Mouse (Mus musculus): ENCODE measurements around the gene Atp8b3.

Gene Atp8b3

DNA sequence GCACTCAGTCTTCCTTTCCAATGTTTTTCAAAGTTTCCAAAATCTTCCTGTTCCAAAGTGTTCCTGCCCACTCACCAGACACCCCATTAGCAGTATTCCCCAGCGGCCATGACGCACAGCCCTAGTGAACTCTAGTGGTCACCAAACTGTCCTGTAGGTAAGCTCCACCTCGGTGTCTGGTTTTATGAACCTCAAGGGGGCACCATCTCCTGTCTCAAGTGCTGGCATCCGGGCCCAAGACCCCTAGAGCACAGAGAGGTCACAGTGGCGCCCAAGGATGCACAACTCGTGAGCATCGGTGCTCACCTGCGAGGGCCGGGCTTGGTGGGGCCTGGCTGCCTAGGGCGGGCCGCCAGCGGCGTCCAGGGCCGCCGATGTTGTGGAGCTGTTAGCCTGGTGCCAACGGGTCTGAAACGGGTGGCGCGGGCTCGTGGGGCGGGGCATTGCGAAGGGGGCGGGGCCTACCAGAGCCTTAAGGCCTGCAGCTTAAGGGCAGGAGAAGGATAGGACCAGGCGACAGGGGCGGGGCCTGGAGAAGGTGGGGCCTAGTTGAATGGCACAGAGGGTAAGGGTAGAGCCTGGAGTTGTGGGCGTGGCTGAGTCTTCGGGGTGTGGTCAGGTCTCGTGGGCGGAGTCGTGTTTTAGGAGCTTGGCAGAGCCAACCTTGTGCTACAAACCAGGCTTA lies at the start of gene Atp8b3:
Gene Atp8b3, minus strand, starts transcription at position 415 of the 685 bp plus-strand sequence.
- CTCF ChIA-PET: interaction anchor here (0.6 kb wide), 2 partner anchors 25 to 992 kb away, joined by 3 to 6 read pairs; no protein-coding TSS in a partner anchor

DNA sequence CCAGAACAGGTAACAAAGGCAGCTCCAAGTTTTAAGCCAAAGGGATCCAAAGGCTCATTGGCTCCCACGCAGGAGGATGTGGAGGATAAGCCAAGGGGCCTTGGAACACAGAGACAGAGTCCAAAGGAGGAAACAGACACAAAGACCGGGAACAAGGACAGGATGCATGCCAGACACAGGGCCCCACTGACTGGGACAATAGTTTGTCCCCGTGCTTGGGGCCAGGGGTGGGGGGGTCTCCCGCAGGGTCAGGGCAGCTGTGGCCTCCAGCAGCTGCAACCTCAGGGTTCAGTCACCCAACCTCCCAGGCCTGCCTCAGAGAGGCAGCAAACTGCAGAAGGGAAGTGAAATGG lies 48.4 kb upstream of the Atp8b3 start:
- CTCF ChIA-PET: no interaction called here

DNA sequence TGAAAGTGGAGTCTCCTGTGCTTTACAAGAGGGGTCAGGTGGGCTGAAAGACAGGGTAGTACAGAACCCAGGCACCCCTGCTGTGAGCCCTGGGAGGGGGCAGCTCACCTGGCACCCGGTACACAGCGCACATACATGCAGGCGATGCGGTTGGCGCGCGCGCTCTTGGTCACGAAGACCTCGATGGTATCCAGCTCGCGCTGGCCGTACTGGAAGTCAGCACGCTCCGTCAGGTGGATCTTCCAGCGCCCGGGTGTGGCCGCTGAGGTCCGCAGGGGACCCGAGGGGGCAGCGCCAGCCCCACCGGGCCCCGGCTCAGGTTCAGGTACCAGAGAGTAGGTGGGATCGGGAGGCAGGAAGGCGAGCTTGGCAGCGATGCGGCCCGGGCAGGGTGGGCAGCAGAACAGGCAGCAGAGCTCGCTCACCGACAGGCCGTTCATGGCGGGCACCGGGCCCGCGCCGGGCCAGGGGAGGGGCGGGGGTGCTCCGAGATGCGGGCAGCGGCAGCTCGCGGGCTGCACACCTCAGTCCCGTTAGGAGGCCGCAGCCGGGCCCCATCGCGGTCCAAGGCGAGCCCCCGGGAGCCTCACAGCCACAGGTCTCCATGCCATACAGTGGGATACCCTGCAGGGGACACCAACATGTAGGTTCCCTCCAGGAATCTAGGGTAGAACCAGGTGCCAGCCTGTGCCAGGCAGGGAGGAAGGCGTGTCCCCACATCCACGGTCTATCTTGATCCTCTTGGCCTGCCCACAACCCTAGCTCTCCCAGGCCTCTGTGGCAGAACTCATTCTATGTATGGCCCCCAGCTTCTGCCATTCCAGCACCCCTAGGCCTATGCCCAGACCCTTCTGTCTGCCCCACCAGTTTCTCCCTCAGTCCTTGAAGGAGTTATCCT lies 47.7 kb upstream of the Atp8b3 start:
- CTCF ChIA-PET: interaction anchor here (0.6 kb wide), 1 partner anchor 56 kb away, joined by 3 read pairs; no protein-coding TSS in a partner anchor

DNA sequence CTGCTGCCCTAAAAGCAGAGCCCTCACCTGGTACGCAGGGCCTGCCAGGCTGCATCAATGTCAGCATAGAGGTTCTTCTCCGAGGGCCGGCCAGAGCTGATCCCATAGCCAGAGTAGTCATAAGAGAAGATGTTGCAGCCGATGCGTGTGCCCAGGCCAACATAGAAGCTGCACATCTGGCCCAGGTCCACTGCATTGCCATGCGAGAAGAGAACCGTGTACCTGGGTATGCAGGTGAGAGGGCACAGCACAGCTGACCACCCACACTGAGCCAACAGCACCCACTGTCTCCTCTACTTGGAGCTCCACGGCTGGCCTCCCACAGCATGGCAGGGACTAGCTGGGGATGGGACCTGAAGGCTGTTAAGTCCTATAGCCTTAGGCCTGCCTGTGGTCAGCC lies 46.7 kb upstream of the Atp8b3 start:
- CTCF ChIA-PET: interaction anchor here (0.5 kb wide), 1 partner anchor 33 kb away, joined by 4 read pairs; no protein-coding TSS in a partner anchor

DNA sequence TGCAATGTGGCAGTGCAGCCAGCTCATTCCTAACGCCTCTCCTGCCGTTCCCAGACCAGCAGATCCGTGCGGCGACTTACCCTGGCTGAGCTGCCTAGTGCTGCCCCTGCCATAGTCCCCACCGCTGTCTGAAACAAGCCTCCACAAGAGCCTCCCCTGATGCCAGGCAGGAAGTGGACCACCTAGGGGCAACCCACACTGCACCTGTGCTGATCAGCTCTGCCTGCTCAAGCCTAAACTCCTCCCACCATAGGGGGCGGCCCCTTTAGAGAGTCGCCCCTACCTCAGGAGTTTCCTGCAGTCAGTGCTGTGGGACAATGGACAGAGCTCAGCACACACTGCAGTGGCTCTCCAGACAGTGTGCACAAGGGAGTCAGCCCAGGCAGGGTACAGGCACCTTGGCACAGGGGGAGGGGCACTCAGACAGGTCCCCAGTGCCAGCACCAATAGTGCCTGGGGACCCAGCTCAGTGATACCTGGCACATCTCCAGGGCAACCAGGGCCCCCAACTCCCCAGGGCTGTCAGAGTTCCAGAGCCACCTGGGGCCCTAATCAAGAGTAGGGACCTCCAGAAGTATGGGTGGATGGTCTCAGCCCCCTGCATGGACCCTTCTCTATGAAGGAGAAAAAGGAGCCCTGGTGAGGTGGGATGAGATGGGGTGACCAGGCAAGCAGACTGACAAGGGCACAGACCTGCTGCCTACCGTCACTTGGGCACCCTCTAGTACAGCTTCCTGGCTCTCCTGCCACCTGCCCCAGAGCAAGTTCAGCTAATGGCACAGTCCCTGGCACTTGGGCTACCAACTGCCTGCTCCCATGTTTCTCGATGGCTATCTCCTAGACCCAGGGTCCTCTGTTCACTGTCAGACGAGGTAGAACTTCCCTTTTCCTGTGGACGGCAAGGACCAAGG lies 46.0 kb upstream of the Atp8b3 start:
- CTCF ChIA-PET: interaction anchor here (0.5 to 0.9 kb wide), 3 partner anchors 33 to 150 kb away, joined by 3 to 18 read pairs (median 4); no protein-coding TSS in a partner anchor

DNA sequence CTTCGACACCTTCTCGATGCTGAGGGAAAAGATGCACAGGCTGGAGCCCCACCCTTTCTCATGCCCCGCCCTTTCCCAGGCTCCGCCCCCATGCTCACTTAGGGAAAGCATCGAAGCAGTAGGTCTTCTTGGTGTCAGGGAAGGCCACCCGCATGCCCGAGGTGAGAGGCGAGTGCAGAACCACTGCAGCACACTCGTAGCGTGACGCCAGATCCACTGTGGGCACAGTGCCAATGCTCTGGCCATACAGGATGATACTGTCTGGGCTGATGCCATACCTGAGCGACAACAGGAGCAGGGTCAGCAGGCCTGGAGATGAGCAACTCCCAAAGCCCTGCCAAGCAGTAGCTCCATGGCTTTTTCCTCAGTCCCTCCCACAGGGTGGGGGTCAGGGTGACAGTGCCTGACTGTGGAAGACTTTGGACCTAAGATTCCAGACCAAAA lies 45.1 kb upstream of the Atp8b3 start:
- CTCF ChIA-PET: interaction anchor here (0.6 to 0.9 kb wide), 2 partner anchors 87 to 151 kb away, joined by 3 to 18 read pairs; no protein-coding TSS in a partner anchor

DNA sequence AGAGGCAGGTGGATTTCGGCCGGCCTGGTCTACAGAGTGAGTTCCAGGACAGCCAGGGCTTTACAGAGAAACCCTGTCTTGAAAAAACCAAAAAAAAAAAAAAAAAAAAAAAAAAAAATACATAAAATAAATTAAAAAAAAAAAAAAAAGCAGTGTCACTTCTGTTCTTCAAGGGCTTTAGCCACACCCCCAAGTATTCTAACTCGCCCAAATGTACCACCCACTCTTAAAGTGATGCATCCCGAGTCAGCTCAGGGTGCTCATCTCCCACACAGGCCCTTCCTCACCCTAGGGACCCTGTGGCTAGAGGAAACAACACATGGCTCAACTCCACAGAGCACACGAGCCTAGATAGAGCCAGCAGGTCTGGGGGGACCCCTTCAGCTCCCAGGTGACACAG lies 44.1 kb upstream of the Atp8b3 start:
- CTCF ChIA-PET: no interaction called here

DNA sequence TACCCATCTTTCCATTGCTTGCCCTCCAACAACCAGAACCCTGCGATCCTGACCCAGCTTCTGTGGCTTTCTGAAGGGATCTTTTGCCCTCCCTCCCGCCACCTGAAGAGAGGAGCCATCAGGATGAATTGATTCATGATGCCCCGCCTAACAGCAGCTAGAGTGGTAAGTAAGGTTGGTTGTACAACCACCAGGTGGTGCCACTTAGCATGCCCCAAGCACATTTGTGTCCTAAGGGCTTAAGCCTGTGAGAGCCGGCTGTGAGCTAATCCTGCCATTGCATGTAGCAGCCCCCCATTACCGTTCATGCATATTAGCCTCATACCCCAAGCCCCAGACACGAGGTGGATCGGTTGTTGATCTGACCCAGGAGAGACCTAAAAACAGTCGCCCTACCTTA lies 40.0 kb upstream of the Atp8b3 start:
- CTCF ChIA-PET: interaction anchor here (0.6 to 1.6 kb wide), 4 partner anchors 12 to 151 kb away, joined by 3 read pairs; no protein-coding TSS in a partner anchor

DNA sequence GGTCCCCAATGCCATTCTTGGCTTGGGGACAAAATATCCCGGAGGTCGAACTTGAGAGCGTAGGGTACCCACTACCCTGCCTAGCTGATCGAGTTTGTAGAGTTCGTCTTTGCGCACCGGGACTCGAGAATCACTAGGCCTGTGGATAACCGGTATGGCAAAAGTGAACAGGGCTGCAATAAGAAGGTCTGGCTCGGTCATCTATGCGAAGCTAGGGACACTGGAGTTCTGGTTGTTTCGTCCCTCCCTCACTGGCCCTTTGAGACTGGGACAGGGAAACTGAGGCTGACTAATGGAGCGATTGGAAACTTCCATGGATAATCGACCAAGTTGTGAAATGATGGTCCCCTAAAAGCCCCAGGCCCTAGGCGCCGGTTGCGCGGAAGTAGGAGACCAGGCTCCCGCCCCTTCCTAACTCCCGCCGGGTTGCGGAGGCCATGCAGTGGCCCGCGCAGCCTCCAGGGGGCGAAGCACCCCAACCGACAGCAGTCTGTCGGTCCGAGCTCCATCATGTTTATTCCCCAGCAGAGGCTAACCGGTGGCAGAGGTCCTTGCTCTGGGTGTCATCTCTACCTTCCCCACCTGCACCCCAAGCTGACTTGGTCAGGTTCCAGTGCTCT lies 39.3 kb upstream of the Atp8b3 start:
- CTCF ChIA-PET: interaction anchor here (0.6 to 1.6 kb wide), 6 partner anchors 12 to 150 kb away, joined by 3 read pairs; partner anchors contain the start of gene Rexo1

DNA sequence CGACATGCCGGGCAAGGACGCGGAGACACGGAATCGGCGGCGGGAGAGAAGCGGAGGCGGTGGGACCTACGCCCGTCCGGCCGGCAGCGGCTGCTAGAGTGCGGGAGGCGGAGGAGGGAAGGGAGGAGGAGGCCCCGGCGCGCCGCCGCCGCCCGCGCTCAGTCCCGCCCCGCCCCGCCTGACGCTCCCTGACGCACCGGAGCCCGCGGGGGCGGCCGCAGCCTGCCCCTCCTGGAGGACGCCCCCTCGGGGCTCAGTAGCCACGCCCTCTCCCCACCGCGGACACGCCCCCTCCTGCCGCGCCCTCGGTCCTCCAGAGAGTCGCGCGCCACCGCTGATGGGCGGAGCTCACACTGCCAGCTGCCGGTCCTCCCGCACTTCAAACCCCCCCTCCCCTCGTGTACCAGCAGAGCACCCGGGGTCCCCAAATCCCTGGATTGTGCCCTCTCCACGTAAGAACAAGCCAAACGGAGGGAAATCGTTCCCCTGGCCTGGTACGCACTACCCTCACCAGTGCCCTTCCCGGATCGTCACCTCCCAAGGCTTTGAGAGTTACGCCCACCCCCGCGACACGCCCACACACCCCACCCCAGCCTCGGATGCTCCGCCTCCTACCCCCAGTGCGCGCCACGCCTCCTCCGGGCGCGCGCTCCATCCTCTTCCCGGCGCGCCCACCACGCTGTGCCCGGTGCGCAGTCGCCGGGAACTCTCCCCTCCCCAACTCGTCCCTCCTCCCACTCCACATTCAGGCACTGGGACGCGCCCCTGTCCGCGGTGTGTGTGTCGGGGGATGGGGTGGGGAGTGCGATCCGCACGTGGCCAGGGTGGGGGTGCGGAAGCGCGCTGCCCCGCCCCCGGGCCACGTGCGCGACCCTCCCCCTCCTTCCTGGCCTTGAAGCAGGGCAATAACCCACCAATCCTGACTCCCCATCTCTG lies 38.5 kb upstream of the Atp8b3 start, which contains the start of gene Klf16:
Gene Klf16, minus strand, starts transcription at position 127 of the 936 bp plus-strand sequence.
- CTCF ChIA-PET: interaction anchor here (0.6 to 0.9 kb wide), 2 partner anchors 16 to 124 kb away, joined by 3 read pairs; partner anchors contain the start of gene Rexo1

DNA sequence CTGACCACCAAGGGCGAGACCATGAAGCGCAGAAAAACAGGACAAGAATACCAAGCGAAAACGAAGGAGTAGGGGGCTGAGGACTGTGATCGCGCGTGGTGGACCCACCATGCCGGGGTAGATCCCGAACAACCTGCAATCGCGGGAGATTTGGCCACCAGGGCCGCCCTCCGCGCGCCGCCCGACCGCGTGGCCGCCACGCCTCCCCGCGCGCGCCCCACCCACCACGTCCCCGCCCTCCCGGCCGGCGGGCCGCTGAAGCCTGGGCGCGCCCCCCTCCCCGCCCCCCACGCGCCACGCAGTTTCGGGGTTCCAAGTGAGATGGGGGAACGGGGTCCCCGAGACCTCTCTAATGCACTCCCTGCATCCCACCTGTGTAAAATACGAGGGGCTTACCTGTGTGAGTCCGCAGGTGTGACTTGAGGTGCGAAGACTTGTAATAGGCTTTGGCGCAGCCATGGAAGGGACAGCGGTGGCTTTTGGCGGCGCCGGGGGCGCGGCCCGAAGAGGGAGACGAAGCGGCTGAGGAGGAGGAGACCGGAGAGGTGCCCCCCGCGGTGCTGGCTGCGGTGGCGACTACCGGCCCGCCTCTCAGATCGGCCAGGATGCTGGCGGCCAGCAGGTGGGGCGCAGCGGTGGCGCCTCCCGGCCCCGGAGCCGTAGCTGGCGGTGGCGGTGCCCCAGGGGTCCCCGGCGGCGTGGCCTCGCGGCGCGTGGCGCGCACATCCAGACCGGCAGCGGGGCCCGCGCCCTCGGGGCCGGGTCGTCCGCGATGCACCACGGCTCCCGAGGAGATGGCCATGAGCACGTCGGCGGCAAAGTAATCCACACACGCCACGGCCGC lies 37.6 kb upstream of the Atp8b3 start:
- CTCF ChIA-PET: no interaction called here

DNA sequence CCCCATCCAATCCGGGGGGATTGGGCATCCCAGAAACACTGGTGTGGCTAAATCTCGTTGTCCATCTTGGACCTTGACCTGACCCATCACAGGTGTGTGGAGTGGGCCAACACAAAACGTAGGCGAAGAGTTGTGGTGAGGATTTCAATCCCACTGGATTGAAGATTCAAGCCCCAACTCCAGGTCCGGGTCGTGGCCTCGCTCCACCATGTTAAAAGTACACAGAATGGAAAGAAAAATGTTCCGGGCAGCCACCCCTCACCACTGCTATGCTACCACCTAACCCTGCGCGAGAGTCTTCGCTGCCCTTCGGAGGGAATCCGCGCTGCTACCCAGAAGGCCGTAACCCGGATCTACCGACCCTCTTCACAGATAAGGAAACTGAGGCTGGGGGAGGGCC lies 37.0 kb upstream of the Atp8b3 start:
- CTCF ChIA-PET: interaction anchor here (0.7 kb wide), 1 partner anchor 124 kb away, joined by 3 read pairs; no protein-coding TSS in a partner anchor

DNA sequence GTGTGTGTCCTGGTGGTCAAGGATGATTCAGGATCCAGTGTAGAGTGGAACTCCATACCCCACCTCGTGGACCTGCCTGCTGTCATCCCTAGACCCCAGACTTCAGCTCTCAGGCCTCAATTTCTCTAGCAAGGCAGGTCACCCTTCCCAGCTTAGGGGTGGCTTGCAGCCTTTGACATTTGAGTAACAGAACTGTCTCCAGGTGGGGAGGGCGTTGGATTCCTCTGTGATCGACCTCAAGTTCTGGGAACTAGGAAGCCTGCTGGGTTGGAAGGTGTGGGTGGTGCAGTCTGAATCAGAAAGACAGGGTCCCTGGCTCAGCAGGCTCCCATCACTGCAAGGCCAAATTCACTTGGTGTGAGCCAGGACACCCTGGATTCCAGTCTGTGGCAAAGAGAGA lies 36.0 kb upstream of the Atp8b3 start:
- CTCF ChIA-PET: interaction anchor here (1.1 kb wide), 1 partner anchor 9 kb away, joined by 4 read pairs; no protein-coding TSS in a partner anchor

DNA sequence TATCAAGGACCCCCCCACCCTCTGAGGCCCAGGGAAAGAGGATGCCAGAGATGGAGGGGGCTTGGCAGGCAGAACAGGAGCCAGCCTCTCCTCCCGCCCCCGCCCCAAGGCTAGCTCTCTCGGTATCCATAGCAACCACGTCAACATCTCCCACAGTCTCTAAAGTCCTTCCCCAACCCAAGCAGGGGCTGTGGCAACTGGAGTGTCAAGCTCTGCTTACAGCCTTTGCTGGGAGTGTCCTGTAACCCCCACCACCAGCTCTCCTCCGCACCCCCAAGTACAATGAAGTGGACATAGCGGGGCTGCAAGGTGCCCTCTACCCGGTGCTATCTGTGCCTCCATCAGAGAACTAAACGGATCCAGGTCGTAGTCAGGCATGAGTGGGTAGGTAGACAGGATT lies 35.0 kb upstream of the Atp8b3 start:
- CTCF ChIA-PET: no interaction called here

DNA sequence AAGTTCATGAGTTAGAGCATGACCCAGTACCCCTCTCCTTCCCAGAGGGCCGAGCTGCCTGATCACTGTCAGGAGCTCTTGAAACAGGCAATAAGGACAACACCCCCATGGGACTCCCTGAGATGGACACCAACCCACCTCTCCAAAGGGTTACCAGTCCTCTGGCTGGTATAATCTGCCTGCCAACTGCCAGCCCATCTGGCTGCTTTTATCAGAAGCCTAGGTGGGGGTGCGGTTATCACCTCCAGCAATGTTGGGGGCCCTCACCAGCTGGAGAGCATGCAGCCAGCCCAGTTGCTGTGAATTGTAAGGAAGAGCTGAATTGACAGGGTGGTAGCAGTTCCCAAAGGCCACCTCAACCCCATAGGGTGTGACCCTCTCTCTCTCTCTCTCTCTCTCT lies 33.6 kb upstream of the Atp8b3 start:
- CTCF ChIA-PET: no interaction called here

DNA sequence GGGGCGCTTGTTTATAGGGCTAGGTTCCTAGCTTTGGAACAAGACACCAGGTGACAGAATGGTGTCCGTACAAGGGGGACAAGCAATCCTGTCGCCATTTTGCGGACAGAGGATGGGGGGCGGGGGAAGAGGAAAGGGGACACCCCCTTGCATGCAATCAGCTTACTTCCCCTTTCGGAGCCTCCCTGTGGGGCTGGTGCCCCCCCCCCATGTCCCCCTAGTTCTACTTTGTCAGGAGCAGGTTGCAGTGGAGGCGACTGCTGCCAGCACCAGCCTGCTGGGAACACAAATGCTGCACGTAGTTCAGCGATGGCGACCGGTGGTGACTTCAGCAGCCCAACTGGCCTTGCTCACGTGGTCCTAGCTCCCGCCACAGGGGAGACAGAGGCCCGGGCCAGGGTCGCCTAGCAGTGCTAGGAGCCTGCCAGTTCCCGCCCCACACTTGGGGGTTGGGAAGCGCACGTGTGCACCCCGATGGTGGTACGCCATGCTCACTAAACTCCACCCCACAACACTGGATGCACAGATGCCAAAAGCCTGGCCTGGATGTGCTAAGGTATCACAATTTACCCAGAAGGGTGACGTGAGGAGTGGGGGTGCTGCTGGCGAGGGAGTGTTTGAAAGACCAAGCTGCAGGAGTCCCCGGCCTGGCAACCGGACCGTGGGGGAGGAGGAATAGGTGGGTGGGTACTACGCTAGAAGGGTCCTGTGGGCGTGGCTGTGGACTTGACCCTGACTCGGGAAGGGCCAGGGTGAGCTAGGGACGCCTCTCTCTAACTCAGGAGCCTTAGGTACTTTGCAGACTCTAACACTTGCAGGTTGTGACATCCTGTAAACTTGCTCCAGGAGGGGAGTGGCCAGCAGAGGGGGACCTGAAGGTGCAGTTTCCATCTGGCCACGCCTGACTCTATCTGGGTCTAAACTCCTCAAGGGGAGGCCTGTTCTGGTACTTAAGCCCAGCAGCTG lies 32.2 kb upstream of the Atp8b3 start:
- CTCF ChIA-PET: interaction anchor here (0.6 to 1.0 kb wide), 4 partner anchors 47 to 472 kb away, joined by 3 to 8 read pairs (median 4); no protein-coding TSS in a partner anchor

DNA sequence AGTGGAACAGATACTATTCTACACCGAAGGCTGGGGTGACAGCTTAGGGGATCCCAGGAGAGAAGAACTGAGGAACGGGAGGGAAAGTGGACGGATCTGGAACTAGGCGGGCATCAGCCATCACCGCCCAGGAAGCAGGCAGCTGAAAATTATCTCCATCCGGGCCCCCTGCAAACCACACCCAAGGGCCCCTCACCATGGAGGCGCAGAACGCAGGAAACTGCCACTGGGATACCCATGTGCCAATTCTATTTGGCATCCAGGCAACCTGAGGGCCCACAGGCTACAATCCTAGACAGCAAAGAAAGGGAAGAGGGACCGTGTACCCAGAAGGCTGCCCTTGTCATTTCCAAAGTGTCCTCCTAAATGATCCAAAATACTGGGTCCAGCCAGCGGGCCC lies 31.5 kb upstream of the Atp8b3 start:
- CTCF ChIA-PET: interaction anchor here (0.6 to 1.3 kb wide), 4 partner anchors 9 to 471 kb away, joined by 3 to 8 read pairs (median 3); partner anchors contain the start of gene Rexo1
